Mouse (Mus musculus): ENCODE measurements around the gene Tbc1d9b.
A peak's percentile ranks its signal among the peaks of the same experiment; 100 is the strongest.
"Not testable (repeated sequence)": the region's sequence is repeated elsewhere in the genome, so short reads cannot be mapped to it uniquely, and the experiment has no call there.

Tbc1d9b gene

DNA sequence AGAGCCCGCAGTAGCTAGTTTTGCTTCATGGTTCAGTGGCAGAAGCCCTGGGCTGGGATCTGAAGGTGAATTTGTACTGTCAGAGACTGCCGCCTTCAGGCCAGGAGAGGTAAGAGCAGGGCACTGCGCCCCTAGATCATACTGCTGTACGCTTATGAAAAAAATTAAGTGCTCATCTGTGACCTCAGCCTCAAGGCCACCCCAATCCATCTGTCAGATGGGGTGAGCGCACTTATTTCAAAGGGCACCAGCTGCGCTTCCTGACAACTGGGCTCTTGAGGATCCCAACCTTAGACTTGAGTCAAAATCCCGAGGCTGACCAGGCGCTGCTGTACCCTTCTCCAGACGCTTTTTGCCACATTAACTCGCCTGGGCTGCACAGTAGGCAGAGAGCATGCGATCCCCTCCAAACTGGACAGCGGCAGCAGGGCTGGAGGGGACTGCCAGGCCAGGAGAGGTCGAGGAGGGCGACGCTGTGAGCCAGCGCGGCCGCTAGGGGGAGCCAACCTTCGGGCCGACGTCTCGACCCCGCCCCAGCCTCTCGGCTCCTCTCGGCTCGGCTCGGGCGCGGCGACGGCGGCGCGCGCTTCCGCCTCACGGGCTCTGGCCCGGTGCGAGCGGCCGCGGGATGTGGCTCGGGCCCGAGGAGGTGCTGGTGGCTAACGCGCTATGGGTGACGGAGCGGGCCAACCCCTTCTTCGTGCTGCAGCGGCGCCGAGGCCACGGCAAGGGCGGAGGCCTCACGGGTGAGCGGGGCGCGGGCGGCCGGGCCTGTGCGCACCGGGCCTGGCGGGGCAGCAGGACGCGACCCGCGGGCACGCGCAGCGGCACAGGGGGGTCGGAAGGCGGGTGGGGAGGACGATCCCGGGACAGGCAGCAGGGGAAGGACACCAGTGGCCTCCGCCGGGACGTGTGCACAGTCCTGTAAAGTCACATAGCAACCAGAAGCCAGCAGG lies at the start of gene Tbc1d9b:
Gene Tbc1d9b (plus strand): TSS at position 586 of the 956 bp plus-strand sequence.
- DNase-seq (ENCODE audit: low spot score) = peak; percentile 90

DNA sequence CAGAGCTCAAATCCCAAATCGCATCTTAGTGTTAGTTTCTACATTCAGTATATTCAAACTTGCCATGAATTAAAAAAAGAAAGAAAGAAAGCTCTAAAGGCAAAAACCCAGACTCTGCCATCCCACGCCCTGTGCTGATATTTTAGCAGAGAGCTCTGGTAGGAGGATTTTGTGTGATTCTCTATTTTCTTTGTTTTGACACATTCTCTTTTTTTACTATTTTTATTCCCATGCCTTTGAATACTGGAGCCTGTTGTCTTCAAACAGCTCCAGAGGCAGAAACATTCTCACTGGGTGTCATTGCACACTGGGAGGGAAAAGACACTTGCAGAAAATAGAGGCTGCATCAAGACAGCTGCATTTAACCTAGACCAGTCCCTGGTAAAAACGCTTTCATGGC lies 45.0 kb upstream of the Tbc1d9b start:
- no peak for DNase-seq (ENCODE audit: low spot score)

DNA sequence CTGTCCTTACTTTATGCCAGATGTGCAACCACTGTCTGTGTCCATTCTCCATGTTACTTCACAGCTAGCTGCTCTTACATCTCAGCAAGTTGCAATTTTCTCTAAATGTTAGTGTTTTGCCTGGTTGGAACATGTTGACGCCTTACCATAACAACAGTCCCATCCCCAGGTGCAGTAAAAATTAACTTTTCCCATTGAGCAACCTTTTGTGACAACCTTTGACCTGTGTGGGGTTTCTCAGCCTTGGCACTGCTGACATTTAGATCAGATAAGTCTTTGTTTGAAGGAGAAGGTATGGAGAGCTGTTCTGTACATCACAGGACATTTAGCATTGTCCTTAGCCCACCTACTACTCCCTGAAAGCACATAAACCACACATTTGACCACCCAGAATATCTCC lies 41.4 kb upstream of the Tbc1d9b start:
- no peak for DNase-seq (ENCODE audit: low spot score)

DNA sequence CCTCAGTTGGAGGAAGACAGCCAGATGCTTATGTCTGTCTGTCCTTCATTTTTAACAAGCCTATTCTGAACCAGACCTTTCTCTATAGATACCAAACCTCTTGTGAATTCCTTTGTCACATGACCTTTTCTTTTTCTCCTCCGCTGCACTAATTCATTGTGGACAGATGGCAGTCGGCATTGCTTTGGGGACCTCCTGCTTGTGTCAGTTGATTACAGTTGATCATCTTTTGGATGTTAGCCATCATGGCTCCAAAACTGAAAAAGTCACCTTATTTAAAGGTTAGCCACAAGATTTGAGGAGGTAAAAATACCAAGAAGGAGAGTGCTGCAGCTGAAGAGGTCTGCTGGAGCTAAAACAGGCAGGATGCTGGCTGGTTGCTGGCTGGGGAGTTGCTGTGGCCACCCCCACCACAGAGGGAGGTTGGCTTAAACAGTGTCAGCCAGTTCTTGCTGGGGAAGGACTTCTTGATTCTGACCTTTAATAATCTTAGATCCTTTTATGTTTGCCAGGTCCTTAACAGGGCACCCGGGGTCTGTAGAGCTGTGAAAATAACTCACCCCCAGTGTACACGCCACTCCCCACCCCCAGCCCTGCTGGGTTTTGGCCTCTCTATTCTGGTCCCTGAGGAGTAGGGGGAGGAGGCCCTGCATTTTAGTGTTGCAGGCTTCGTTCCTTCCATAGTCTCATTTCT lies 40.1 kb upstream of the Tbc1d9b start:
- DNase-seq (ENCODE audit: low spot score) = no peak

DNA sequence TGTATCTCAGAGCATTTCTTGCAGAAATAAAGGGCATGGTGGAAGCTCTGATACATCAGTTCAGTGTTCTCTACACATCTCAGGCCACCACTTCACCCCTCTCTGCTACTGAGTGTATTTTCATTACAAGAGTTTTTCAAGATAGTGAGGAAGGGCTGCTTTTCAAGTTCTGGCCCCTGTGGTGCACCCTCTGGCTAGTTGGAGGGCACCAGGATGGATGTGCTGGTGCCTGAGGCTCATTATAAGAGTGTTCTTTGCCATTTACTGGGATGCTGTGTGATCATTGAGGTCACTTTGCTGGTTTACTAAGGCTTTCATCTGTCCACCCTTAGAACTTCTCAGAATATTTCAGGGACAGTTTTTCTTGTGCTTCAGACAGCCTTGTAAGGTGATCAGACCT lies 39.5 kb upstream of the Tbc1d9b start:
- DNase-seq (ENCODE audit: low spot score) = no peak

DNA sequence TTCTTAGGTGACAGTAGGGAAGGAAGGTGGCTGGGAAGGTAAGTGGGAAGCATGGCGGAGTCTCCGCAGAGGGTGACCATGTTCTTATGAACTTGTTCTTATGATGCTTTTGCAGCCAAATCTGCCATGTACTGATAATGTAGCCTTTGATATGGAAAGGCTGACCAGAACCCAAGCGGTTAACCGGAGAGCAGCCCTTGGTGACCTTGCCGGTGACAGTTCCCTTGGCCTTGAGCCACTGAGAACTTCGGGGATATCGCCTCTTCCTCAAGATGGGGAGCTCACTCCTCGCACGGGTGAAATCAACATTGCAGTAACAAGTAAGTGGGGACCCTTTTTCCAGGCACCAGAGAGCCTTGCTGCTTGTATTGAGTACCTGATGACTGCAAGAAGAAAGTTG lies 35.5 kb upstream of the Tbc1d9b start:
- no peak for DNase-seq (ENCODE audit: low spot score)

DNA sequence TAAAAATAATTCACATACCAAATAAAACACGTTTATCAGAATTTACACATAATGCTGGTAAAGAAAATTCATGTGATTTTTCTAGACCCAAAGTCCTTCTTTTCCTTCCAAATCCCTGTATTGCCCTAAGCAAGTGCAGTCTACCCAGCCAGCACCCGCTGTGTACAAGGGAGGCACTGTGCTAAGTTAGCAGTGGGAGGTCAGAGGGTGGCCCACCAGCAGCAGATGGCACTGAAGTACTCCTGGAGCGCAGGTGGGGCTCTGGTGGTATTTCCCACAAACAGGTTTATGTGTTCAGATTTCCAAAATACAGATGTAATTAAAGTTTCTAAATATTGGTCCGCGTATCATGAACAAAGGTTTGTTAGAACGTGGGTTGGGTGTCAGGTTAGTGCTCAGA lies 34.1 kb upstream of the Tbc1d9b start:
- no peak for DNase-seq (ENCODE audit: low spot score)

DNA sequence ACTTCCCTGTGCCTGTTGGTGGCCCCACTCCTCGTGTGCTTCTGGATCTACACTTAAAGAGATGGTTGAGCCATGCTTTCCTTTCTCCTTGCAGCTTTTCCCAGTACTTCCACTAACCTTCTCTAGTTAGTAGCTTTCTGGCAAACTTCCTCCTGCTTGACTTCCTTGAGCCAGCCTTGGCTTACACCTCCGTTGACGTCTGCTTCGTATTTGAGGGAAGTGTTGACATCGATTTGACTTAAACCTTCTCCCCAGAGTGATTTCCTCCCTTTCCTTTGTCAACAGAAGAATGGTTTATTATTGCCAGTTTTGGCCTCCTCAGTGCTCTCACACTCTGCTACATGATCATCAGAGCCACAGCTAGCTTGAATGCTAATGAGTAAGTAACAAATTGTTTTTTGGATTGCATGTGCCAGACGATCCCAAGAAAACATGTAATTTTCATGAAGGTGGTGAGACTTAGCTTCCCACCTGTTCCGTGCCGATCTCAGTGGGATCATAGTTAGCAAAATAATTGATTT lies 32.2 kb upstream of the Tbc1d9b start:
- no peak for DNase-seq (ENCODE audit: low spot score)

DNA sequence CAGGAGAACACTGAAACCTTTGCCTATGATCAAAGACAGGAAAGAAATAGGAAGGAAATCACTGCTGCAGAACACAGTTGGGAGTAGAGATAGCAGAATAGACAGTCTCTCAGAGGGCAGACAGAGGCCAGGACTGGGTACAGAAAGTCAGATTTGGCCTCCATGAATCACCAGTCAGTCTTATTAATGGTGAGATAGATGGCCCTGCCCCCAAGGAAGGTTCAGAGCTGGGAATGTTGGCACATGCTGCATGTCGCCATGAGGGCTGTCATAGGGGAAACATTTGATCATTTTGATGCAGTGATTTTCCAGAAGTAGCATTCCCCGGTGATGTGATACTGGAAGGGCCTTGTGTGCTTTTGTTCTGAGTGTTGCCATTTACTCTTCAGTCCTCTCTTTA lies 31.5 kb upstream of the Tbc1d9b start:
- DNase-seq (ENCODE audit: low spot score) = no peak

DNA sequence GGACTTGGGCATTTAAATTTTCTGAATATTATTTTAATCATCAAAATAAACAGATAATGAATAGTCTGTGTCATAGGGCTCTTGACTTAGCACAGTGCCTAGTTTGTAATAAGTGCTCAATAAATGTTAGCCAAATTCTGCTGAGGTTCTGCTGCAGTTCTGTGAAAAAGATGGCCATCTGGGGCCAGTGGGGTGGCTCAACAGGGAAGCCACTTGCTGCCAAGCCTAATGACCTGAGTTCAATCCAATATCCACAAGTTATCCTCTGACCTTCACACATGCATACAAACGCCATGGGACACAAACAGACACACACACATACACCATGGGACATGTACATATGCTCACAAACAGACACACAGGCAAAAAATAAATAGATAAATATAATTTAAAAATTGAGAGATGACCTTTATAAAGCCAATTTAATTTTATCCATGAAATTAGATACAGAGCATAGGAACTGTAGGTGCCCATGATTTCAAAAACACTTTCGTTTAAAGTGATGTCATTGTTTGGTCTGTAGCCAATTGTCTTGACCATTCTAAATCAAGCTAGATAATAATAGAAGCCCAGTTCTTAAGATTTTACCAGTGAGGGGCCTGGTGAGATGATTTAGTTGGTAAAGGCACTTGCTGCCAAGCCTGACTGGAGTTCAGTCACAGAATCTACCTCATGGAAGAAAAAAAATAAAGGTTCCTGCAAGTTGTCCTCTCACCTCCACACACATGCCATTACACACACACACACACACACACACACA lies 30.5 kb upstream of the Tbc1d9b start:
- no peak for DNase-seq (ENCODE audit: low spot score)

DNA sequence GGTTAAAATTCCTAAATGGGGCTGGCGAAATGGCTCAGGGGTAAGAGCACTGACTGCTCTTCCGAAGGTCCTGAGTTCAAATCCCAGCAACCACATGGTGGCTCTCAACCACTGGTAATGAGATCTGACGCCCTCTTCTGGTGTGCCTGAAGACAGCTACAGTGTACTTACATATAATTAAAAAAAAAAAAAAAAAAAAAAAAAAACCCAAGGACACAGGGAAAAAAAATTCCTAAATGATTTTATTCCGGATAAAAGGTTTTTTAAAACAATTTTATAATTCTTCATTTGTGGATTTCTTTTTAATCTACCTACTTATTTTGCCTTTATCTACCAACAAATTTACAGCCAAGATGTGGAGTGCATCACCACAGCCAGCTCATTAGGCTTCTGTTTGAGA lies 29.2 kb upstream of the Tbc1d9b start:
- not testable (repeated sequence) for DNase-seq (ENCODE audit: low spot score)

DNA sequence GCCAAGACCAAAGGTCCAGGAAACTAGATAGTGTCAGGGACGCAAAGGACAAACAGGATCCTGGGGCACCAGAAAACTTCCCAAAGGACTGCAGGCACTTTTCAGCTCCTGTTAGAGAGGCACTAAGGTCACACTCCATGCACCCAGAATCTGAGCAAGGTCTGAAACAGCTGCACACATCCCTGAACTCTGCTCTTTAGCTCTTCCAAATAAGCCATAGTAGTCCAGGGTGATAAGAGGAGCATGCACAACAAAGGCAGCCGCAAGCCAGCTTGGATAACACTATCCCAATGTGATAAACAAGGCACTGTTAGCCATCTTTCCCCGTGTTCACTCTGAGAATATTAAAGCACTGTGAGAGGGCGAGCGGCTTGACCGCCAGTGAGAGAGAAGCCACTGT lies 27.2 kb upstream of the Tbc1d9b start:
- no peak for DNase-seq (ENCODE audit: low spot score)

DNA sequence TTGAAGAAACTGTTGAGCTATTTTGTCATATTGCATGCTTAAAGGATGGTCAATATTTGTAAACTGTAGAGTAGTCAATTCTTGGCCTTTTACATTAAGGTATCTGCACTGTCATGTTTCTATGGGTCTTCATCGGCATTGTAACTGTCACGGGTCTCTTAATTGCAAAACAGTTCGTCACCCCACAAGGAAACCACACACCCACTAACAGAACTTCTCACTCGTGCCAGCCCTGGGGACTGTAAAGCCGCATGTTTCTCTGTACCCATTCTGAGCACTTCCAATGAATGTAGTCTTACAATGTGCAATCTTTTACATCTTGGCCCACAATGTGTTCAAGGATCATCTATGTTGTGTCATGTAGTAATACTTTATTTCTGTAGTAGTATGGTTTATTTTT lies 26.0 kb upstream of the Tbc1d9b start:
- DNase-seq (ENCODE audit: low spot score) = no peak

DNA sequence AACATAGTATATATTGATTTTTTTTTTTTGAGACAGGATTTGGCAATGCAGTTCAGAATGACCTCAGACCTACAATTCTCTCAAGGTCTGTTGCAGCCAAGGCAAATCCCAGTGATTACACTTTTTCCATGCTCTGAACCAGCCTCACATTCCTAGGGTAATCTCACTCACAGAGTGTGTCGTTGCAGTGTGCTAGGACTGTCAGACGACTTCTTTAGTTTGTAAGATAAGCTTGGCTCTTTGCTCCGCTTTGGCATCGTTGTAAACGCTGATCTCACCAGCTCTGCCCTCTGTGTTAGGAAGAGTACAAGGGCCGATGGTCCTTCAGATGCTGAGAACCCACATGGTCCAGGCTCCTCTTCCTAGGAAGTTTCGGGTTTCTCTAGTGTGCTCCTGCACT lies 25.2 kb upstream of the Tbc1d9b start:
- DNase-seq (ENCODE audit: low spot score) = no peak

DNA sequence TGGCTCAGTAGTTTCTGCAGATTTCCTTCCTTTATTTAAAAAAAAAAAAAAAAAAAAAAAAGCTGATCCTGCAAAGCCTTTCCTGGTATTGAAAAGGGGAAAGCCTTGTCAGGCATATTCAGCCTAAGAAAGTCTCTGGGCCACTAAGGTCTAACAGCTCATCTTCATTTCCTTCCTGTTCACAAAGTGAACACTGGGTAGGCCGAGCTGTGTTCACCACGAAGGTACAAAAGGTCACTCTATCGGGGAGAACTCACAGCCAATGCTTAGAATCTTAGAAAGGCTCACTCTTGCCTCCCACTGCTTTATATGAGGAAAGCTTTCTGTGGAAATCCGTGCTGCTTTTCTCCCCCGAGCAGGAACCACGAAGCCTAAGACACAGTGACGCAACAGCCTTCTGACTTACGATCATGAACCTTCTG lies 22.4 kb upstream of the Tbc1d9b start:
- no peak for DNase-seq (ENCODE audit: low spot score)

DNA sequence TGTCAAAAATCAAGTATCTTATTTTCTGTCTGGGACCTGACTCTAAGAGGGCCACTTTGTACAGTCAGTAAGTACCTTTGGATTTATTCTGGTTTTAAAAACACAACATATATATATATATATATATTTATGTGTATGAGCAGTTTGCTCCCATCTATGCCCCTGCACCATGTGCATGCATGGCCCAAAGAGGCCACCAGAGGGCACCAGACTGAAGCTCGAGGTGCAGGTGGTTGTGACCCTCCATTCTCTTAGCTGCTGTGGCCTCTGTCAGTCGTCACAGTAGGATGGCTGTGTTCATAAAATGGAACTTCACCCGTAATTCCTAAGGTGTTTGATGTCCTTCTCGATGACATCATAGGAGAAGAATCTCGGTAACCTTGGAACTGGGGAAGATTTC lies 16.9 kb upstream of the Tbc1d9b start:
- no peak for DNase-seq (ENCODE audit: low spot score)

DNA sequence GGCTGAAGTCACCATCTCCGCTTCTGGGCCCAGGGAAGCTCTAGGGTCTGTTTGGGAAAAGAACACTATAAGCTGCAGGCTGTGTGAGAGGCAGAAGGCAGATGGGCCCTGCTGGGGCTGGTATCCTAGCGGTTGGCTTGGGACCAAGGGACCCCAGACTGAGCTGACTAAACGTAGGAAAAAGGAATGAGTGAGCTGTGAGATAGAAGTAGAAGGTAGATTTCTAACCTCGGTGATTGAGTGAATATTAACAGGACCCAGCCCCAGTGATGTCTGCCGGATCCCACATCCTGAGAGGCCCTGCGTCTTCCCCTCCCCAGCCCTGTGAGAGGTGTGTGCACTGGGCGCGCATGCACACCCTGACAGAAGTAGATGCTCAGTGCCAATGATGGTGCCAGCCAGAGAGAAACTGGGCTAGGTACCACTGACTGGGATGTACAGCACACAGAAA lies 8.5 kb upstream of the Tbc1d9b start:
- no peak for DNase-seq (ENCODE audit: low spot score)

DNA sequence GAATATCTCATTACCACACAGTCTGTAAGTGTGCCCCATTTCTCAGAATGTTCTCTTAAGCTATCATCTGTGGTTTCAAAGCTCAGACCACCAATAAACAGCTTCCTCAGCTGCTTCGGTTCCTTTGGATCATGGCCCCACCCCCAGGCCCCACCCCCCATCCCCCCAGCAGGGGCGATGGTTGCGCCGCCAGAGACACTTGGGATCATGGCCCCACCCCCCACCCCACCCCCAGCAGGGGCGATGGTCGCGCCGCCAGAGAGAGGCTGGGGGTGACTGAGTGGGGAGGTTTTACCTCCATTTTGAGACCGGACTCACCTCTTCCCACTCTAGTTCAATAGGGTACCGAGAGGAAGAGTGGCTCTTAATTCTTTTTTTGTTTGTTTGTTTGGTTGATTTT lies 3.4 kb upstream of the Tbc1d9b start:
- no peak for DNase-seq (ENCODE audit: low spot score)

DNA sequence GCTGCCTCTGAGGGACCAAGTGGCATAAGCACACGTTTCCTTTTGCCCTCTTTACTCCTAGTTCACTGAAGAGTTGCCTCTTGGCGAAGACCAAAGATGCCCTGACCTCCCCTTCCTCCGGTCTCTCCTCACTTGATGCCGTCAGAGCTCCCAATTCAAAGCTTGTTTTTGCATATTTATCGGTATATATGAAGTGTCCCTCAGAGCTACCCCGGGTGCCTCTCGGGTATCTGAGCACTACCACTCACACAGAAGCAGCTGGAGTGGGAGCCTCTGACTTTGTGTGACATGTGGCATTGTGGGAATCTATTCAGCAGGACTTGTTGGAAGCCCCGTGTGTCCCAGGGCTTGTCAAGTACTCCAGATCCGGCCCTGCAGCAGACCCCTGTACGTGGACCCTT lies 605 bp downstream of the Tbc1d9b start:
- DNase-seq (ENCODE audit: low spot score) = no peak

DNA sequence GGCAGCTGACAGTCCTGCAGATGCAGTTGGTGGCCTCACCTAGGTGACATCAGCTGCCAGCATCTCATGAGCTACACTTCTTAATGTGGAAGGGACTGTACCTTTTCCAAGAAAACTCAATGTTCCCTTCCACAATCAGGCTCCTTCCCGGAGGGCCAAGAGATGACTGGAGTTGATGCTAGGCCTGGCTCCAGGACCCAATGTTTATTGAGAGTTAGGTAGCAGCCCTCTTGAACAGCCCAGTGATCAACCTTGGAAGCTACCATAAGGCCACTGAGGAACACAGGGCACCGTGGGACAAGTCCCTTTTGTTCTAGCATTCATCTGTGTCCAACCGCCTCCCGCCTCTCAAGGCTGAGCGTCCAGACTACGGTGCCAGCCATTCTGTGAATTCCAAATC lies 1.1 kb downstream of the Tbc1d9b start:
- DNase-seq (ENCODE audit: low spot score) = no peak

DNA sequence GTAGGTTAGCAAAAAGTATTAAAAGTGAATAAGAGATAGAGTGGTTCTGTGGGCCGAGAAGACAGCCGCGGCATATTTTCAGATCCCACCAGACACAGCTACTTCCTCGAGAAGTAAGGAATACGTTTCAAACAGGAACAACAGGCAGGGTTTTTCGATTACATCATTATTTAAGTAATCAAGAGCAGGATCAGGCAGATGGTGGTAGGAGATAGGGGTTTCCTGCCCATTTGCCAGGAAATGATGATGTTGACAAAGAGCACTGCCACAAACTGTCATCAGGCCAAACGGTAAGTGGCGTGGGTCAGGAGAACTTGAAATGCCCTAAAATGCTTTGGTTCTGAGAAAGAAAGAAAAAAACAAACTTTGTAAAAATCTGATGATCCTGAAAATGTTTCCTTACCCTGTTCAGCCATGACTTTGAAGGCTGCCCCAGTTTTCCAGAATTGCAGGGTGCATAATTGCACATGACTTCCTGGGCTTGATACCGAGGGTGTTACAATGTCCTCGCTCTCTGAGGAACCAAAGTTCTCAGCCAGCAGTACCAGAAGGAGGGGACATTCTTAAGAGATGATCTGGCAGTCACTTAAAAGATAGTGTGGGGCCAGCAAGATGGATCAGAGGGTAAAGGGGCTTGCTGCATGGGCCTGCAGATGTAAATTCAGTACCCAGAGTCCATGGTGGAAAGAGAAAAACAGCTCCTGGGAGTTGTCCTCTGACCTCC lies 3.1 kb downstream of the Tbc1d9b start:
- no peak for DNase-seq (ENCODE audit: low spot score)
